Mouse (Mus musculus): ENCODE data around the gene Creb5. TPM values are rescaled to one million over a fixed set of nuclear protein-coding genes. Genes with fewer than 3 reads are reported as not detected.

Gene Creb5
- polyA plus RNA-seq, 1 experiment = 2.3 TPM

- TF ChIP-seq POLR2A (IDR thresholded peaks at IDR 0.05; ENCODE audit: extremely low read depth, insufficient read depth, low read length) = no peak
- Histone ChIP-seq H3K4me3 (ENCODE audit: insufficient read depth, low read length) (no peak overlapping the region), H3K4me1 (ENCODE audit: control insufficient read depth, insufficient read depth, low read length) (no peaks in the 10 kb centered on the region), H3K27ac (ENCODE audit: insufficient read depth, low read length) (no peak overlapping the region)
Measured at GRCm38 (mm10) chr6:53313604-53314003, 26.5 kb downstream of the Creb5 start.

GRCm38 (mm10) chr6:53314126-53314525 is 27.1 kb downstream of the Creb5 start:
- TF ChIP-seq CTCF (IDR thresholded peaks at IDR 0.05; ENCODE audit: extremely low read depth, insufficient read depth, low read length) (no peak), POLR2A (IDR thresholded peaks at IDR 0.05; ENCODE audit: extremely low read depth, insufficient read depth, low read length) (no peak)
- no peak overlapping the region for H3K4me3 ChIP-seq (ENCODE audit: insufficient read depth, low read length)

GRCm38 (mm10) chr6:53319543-53320325 is 32.7 kb downstream of the Creb5 start:
- Histone ChIP-seq H3K27ac (ENCODE audit: insufficient read depth, low read length) (no peak overlapping the region), H3K4me3 (ENCODE audit: insufficient read depth, low read length) (no peak overlapping the region), H3K4me1 (ENCODE audit: control insufficient read depth, insufficient read depth, low read length) (no peaks in the 10 kb centered on the region)
- TF ChIP-seq CTCF (IDR thresholded peaks at IDR 0.05; ENCODE audit: extremely low read depth, insufficient read depth, low read length) (no peak), POLR2A (IDR thresholded peaks at IDR 0.05; ENCODE audit: extremely low read depth, insufficient read depth, low read length) (no peak)

More at GRCm38 (mm10) chr6:53314126-53314525, 27.1 kb downstream of the Creb5 start:
- no peak overlapping the region for H3K27ac ChIP-seq (ENCODE audit: insufficient read depth, low read length)
- no peaks in the 10 kb centered on the region for H3K4me1 ChIP-seq (ENCODE audit: control insufficient read depth, insufficient read depth, low read length)

GRCm38 (mm10) chr6:53337398-53337797 is 50.3 kb downstream of the Creb5 start:
- Histone ChIP-seq H3K27ac (ENCODE audit: insufficient read depth, low read length) (no peak overlapping the region), H3K4me1 (ENCODE audit: control insufficient read depth, insufficient read depth, low read length) (no peaks in the 10 kb centered on the region), H3K4me3 (ENCODE audit: insufficient read depth, low read length) (no peak overlapping the region)
- TF ChIP-seq POLR2A (IDR thresholded peaks at IDR 0.05; ENCODE audit: extremely low read depth, insufficient read depth, low read length) = no peak
- no peak for TF ChIP-seq CTCF (IDR thresholded peaks at IDR 0.05; ENCODE audit: extremely low read depth, insufficient read depth, low read length)

GRCm38 (mm10) chr6:53352311-53352960 is 65.4 kb downstream of the Creb5 start:
- TF ChIP-seq POLR2A (IDR thresholded peaks at IDR 0.05; ENCODE audit: extremely low read depth, insufficient read depth, low read length) (no peak), CTCF (IDR thresholded peaks at IDR 0.05; ENCODE audit: extremely low read depth, insufficient read depth, low read length) (no peak)
- H3K4me1 ChIP-seq (ENCODE audit: control insufficient read depth, insufficient read depth, low read length) = no peaks in the 10 kb centered on the region
- H3K4me3 ChIP-seq (ENCODE audit: insufficient read depth, low read length) = no peak overlapping the region
- H3K27ac ChIP-seq (ENCODE audit: insufficient read depth, low read length) = no peak overlapping the region

- Histone ChIP-seq H3K4me1 (ENCODE audit: control insufficient read depth, insufficient read depth, low read length) (no peaks in the 10 kb centered on the region), H3K27ac (ENCODE audit: insufficient read depth, low read length) (no peak overlapping the region), H3K4me3 (ENCODE audit: insufficient read depth, low read length) (no peak overlapping the region)
- TF ChIP-seq POLR2A (IDR thresholded peaks at IDR 0.05; ENCODE audit: extremely low read depth, insufficient read depth, low read length) (no peak), CTCF (IDR thresholded peaks at IDR 0.05; ENCODE audit: extremely low read depth, insufficient read depth, low read length) (no peak)
Measured at GRCm38 (mm10) chr6:53356328-53356727, 69.3 kb downstream of the Creb5 start.

- no peaks in the 10 kb centered on the region for H3K4me1 ChIP-seq (ENCODE audit: control insufficient read depth, insufficient read depth, low read length)
- no peak overlapping the region for H3K27ac ChIP-seq (ENCODE audit: insufficient read depth, low read length)
- H3K4me3 ChIP-seq (ENCODE audit: insufficient read depth, low read length) = no peak overlapping the region
- TF ChIP-seq POLR2A (IDR thresholded peaks at IDR 0.05; ENCODE audit: extremely low read depth, insufficient read depth, low read length) (no peak), CTCF (IDR thresholded peaks at IDR 0.05; ENCODE audit: extremely low read depth, insufficient read depth, low read length) (no peak)
Measured at GRCm38 (mm10) chr6:53363535-53363934, 76.5 kb downstream of the Creb5 start.

- TF ChIP-seq POLR2A (IDR thresholded peaks at IDR 0.05; ENCODE audit: extremely low read depth, insufficient read depth, low read length) = no peak
- no peak for TF ChIP-seq CTCF (IDR thresholded peaks at IDR 0.05; ENCODE audit: extremely low read depth, insufficient read depth, low read length)
- Histone ChIP-seq H3K27ac (ENCODE audit: insufficient read depth, low read length) (no peak overlapping the region), H3K4me3 (ENCODE audit: insufficient read depth, low read length) (no peak overlapping the region), H3K4me1 (ENCODE audit: control insufficient read depth, insufficient read depth, low read length) (no peaks in the 10 kb centered on the region)
Measured at GRCm38 (mm10) chr6:53363981-53364391, 76.9 kb downstream of the Creb5 start.

- TF ChIP-seq CTCF (IDR thresholded peaks at IDR 0.05; ENCODE audit: extremely low read depth, insufficient read depth, low read length) (no peak), POLR2A (IDR thresholded peaks at IDR 0.05; ENCODE audit: extremely low read depth, insufficient read depth, low read length) (no peak)
- Histone ChIP-seq H3K4me3 (ENCODE audit: insufficient read depth, low read length) (no peak overlapping the region), H3K4me1 (ENCODE audit: control insufficient read depth, insufficient read depth, low read length) (no peaks in the 10 kb centered on the region; the same call in 1 of the 2 replicates), H3K27ac (ENCODE audit: insufficient read depth, low read length) (no peak overlapping the region)
Measured at GRCm38 (mm10) chr6:53369147-53369546, 82.1 kb downstream of the Creb5 start.

- Histone ChIP-seq H3K27ac (ENCODE audit: insufficient read depth, low read length) (no peak overlapping the region), H3K4me3 (ENCODE audit: insufficient read depth, low read length) (no peak overlapping the region), H3K4me1 (ENCODE audit: control insufficient read depth, insufficient read depth, low read length) (no peaks in the 10 kb centered on the region; the same call in 1 of the 2 replicates)
- TF ChIP-seq POLR2A (IDR thresholded peaks at IDR 0.05; ENCODE audit: extremely low read depth, insufficient read depth, low read length) (no peak), CTCF (IDR thresholded peaks at IDR 0.05; ENCODE audit: extremely low read depth, insufficient read depth, low read length) (no peak)
Measured at GRCm38 (mm10) chr6:53369928-53370327, 82.9 kb downstream of the Creb5 start.

All from cortical plate, adult 2 months (tissue).